Mouse (Mus musculus) CH12.LX (cell line): ENCODE data around the gene Pik3ca.

Experiments used
- CHD2 ChIP-seq: IDR thresholded peaks from 2 replicates; pipeline ENCODE4 v1.6.1; 2011; ENCODE audit warnings: low read length, improper control_type of control experiment
- CTCF ChIP-seq, 2 experiments: IDR thresholded peaks in 1 of 2; conservative IDR thresholded peaks in 1 of 2; 2 replicates each; pipeline ENCODE4 v1.5.1; 2011 to 2012; ENCODE audit warnings: low read depth in 2 of 2, low read length in 2 of 2, improper control_type of control experiment in 1 of 2, inconsistent platforms in 1 of 2, mild to moderate bottlenecking in 1 of 2, moderate library complexity in 1 of 2
- EP300 ChIP-seq: IDR thresholded peaks from 2 replicates; pipeline ENCODE4 v1.6.1; 2011; ENCODE audit warnings: low read length, improper control_type of control experiment
- JUND ChIP-seq: conservative IDR thresholded peaks from 2 replicates; pipeline ENCODE4 v1.6.1; 2011; ENCODE audit warnings: low read depth, low read length, improper control_type of control experiment
- MAX ChIP-seq: IDR thresholded peaks from 2 replicates; pipeline ENCODE4 v1.6.1; 2011; ENCODE audit warnings: low read length, improper control_type of control experiment
- NELFE ChIP-seq: IDR thresholded peaks from 2 replicates; pipeline ENCODE4 v1.6.1; 2011; ENCODE audit warnings: low read depth, low read length, improper control_type of control experiment
- POLR2A ChIP-seq: IDR thresholded peaks from 2 replicates; pipeline ENCODE4 v1.6.1; 2011; ENCODE audit warnings: low read depth, mild to moderate bottlenecking, improper control_type of control experiment, low read length
- POLR2AphosphoS2 ChIP-seq: IDR thresholded peaks from 2 replicates; pipeline ENCODE4 v1.6.1; 2011; ENCODE audit warnings: low read depth, low read length, improper control_type of control experiment
- SIN3A ChIP-seq: IDR thresholded peaks from 2 replicates; pipeline ENCODE4 v1.6.1; 2012; ENCODE audit warnings: low read length, improper control_type of control experiment, inconsistent platforms
- TCF12 ChIP-seq: IDR thresholded peaks from 2 replicates; pipeline ENCODE4 v1.6.1; 2014; ENCODE audit warnings: low read depth, mild to moderate bottlenecking, inconsistent platforms, low read length, improper control_type of control experiment
- ZC3H11A ChIP-seq: IDR thresholded peaks from 2 replicates; pipeline ENCODE4 v1.6.1; 2012; ENCODE audit warnings: low read depth, mild to moderate bottlenecking, inconsistent platforms, low read length, improper control_type of control experiment
- ZMIZ1 ChIP-seq: IDR thresholded peaks from 2 replicates; pipeline ENCODE4 v1.6.1; 2012; ENCODE audit warnings: low read depth, mild to moderate bottlenecking, inconsistent platforms, low read length, improper control_type of control experiment
- ZNF384 ChIP-seq: IDR thresholded peaks from 2 replicates; pipeline ENCODE4 v1.6.1; 2012; ENCODE audit warnings: low read depth, low read length, improper control_type of control experiment, inconsistent platforms

DNA sequence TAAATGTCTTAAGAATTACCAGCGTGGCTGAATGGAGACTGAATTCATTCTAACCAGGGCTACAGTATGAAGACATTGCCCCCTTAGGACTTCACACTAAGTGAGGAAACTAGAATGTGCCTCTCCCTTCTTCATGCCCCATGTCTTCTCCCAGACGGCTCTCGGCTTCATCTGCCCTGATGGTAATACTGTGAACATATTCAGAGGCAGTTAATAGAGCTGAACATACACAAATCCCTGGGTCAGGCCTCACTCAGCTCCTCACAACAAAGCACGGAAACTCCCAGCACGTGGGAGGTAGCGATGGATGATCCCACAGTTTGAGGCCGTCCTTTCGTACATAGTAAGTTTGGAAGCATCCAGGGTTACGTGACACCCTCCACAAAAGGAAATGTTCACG, 75.7 kb downstream of the Pik3ca start:
- TF ChIP-seq SIN3A (no peak), CTCF (conservative IDR thresholded peaks at IDR 0.05 in 1 of 2, IDR thresholded peaks at IDR 0.05 in 1 of 2; ENCODE audit: low read depth in 2 of 2, low read length in 2 of 2) (no peak), NELFE (no peak), POLR2A (no peak), EP300 (no peak), JUND (no peak), CHD2 (no peak), POLR2AphosphoS2 (no peak), TCF12 (no peak), ZMIZ1 (no peak), MAX (no peak), ZNF384 (no peak), ZC3H11A (no peak)
